Mouse (Mus musculus) heart, embryonic 13.5 days (tissue): ENCODE measurements around the gene Gldn. TPM values are rescaled to one million over a fixed set of nuclear protein-coding genes. Genes with fewer than 3 reads are reported as not detected.
A peak's percentile ranks its signal among the peaks of the same experiment; 100 is the strongest.

Source experiments
- ATAC-seq: fragments of 200-750 bp; cut with Nextera tagmentation; 2 replicates; pipeline ENCODE4 v1.8.0; 2017; ENCODE audit warnings: moderate TSS enrichment; ENCODE audit not compliant: insufficient number of reproducible peaks, low FRiP score, low TSS enrichment; ENCODE audit errors: extremely low read depth
- H3K27ac ChIP-seq: fragments of 300-500 bp; sonication (generic); replicated peaks from 2 replicates; pipeline ENCODE4 v1.5.1; 2015; ENCODE audit warnings: moderate library complexity, mild to moderate bottlenecking, inconsistent platforms
- H3K27me3 ChIP-seq: fragments of 300-500 bp; sonication (generic); replicated peaks from 2 replicates; pipeline ENCODE4 v1.6.1; 2015; ENCODE audit warnings: mild to moderate bottlenecking, inconsistent platforms
- H3K36me3 ChIP-seq: fragments of 300-500 bp; sonication (generic); 2 replicates; pipeline ENCODE4 v1.6.1; 2015; ENCODE audit warnings: mild to moderate bottlenecking, inconsistent platforms
- H3K4me1 ChIP-seq: fragments of 300-500 bp; sonication (generic); 2 replicates; pipeline ENCODE4 v1.6.1; 2015; ENCODE audit warnings: inconsistent platforms
- H3K4me2 ChIP-seq: fragments of 300-500 bp; sonication (generic); 2 replicates; pipeline ENCODE4 v1.6.1; 2015; ENCODE audit warnings: inconsistent platforms, mild to moderate bottlenecking, moderate library complexity
- H3K4me3 ChIP-seq: fragments of 300-500 bp; sonication (generic); 2 replicates; pipeline ENCODE4 v1.5.1; 2015; ENCODE audit warnings: moderate library complexity, mild to moderate bottlenecking, inconsistent platforms
- H3K9ac ChIP-seq: fragments of 300-500 bp; sonication (generic); 2 replicates; pipeline ENCODE4 v1.6.1; 2015; ENCODE audit warnings: inconsistent platforms, mild to moderate bottlenecking, moderate library complexity
- H3K9me3 ChIP-seq: fragments of 300-500 bp; sonication (generic); 2 replicates; pipeline ENCODE4 v1.6.1; 2016; ENCODE audit warnings: inconsistent platforms
- WGBS: fragments of 180-500 bp; shearing (Covaris S2); methylation state at CpG from one replicate; pipeline ENCODE4 v1.1.7; 2015; ENCODE audit warnings: mixed read lengths; 5-methylcytosine and 5-hydroxymethylcytosine counted together
- polyA plus RNA-seq: library from polyadenylated mRNA; unstranded; fragments of >200 nt; fragmentation: Nextera tagmentation; extraction: Ambion mirVana; gene quantifications from 2 replicates; pipeline ENCODE4 v1.2.1, GENCODE M21; 2015

Gldn gene
- polyA plus RNA-seq = not detected in 2 replicates

DNA sequence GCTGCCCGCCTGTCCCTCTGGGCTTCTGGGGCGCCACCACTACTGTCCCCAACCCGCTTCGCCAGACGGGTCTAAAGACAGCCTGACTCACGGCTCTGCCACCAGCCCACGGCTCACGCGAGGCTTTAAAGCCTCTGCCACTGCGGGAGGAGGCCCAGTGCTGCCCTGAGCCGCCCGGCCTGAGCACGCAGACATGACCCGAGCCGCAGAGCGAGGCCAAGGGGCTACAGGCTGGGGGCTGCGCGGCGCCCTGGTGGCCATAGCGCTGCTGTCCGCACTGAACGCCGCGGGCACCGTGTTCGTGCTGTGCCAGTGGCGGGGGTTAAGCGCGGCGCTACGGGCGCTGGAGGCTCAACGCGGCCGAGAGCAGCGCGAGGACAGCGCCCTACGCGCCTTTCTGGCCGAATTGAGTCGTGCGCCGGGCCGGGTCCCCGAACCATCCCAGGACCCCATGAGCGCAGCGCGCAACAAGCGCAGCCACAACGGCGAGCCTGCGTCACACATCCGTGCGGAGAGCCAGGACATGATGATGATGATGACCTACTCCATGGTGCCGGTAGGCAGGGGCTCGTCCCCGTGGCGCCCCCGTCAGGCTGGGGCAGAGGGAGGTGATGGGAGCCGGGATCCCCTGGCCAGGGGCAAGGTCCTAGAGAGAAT, at the start of gene Gldn:
Gene Gldn, plus strand, starts transcription at position 156 of the 657 bp plus-strand sequence.
- Histone ChIP-seq H3K4me1 (peaks cover 5% of the 10 kb centered on the region), H3K27me3 (peaks cover 57% of the 10 kb centered on the region), H3K4me3 (peak within 1 kb of the TSS; percentile 46), H3K36me3 (no peaks in the 10 kb centered on the region), H3K27ac (no peak within 1 kb of the TSS), H3K9me3 (no peaks in the 10 kb centered on the region), H3K4me2 (peak within 1 kb of the TSS; percentile 72), H3K9ac (no peak within 1 kb of the TSS)
- WGBS = 4% methylated on average over 61 of the region's 61 CpGs
- no peak for ATAC-seq

DNA sequence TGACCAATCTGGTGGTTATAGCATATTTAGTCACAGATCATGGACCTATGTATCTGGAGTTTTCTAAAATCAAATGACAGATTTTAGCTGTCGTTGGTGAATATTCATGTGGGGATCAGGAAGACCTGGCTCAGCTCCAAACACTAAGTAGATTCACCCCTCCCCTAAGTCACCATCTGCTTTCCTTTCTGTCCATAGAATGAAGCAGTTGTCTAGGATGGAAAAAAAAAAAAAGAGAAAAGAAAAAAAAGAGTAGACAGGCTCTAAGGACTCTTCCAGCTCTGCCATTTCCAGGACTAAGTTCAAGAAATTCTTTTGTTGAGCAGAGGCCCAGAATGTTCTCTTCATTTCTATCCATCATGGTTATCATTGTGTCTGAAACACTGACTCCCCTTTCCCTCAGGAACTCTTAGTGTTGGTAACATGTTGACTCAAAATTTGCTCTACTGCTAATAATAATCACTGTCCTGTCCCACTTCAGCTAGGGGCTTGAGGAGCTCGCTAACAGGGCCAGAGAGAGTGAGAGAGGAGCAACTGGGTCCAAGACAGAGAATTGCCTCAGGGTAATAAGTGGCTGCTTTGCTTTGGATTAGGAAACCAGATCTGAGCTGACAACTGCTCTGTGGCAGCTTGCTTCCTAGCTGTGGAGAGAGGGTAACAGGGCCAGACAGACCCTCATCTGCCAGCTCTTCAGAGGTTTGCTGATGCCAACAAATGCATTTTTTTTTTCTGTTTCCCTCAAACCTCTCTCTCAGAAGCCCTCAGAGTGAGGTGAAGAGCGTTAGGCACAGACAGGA, 41.2 kb upstream of the Gldn start:
- H3K27me3 ChIP-seq = no peaks in the 10 kb centered on the region
- H3K36me3 ChIP-seq = no peaks in the 10 kb centered on the region
- 70% methylated on average over 3 of the region's 3 CpGs for WGBS
- ATAC-seq = no peak
- no peak overlapping the region for H3K9ac ChIP-seq
- no peak overlapping the region for H3K27ac ChIP-seq
- no peaks in the 10 kb centered on the region for H3K4me1 ChIP-seq
- H3K9me3 ChIP-seq = no peaks in the 10 kb centered on the region
- H3K4me2 ChIP-seq = no peak overlapping the region
- no peak overlapping the region for H3K4me3 ChIP-seq

DNA sequence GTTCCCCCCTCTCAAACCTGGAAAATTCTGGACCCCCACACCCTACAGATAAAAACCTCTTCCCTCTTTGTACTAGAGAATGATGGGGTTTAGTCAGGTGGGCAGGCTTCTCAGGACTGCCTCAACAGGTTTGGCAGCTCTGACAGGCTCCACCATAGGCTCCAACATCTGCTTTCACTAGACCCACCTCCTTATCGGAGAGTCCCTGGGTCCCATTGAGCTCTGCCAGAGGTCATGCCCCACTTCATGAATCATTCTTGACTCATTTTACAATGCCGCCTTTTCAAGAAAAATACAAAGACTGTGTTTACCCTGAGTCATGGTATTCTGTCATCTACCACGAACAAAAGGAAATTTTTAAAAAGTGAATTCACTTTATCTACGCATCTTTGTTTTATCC, 21.5 kb upstream of the Gldn start:
- Histone ChIP-seq H3K9me3 (no peaks in the 10 kb centered on the region), H3K4me3 (no peak overlapping the region), H3K36me3 (no peaks in the 10 kb centered on the region), H3K27me3 (no peaks in the 10 kb centered on the region), H3K4me1 (no peaks in the 10 kb centered on the region), H3K4me2 (no peak overlapping the region), H3K27ac (no peak overlapping the region), H3K9ac (no peak overlapping the region)
- no peak for ATAC-seq
- WGBS = 74% methylated on average over 4 of the region's 4 CpGs

DNA sequence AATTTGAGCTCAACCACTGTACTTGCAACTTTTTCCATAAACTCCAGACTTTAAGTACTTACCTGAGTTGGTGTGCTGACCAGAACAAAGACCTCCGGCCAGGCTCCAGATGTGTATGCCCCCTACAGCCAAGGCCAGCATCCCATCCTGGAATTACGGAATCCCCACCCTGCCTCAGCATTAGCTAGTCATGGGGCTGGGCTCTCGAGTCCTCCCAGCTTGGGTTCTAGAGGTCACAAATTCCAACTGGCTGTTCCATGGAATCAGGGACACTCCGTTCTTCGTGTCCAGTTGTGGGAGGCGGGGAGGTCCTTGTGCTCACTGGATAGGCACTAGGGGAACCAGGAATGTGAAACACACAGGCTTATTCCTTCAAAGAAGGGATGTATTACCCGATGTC, 18.3 kb upstream of the Gldn start, which contains the start of gene Cyp19a1:
Gene Cyp19a1, minus strand, starts transcription at position 101 of the 400 bp plus-strand sequence.
- H3K4me3 ChIP-seq = no peak within 1 kb of the TSS
- H3K9ac ChIP-seq = no peak within 1 kb of the TSS
- no peak within 1 kb of the TSS for H3K27ac ChIP-seq
- no peaks in the 10 kb centered on the region for H3K4me1 ChIP-seq
- no peak within 1 kb of the TSS for H3K4me2 ChIP-seq
- no peaks in the 10 kb centered on the region for H3K9me3 ChIP-seq
- no peaks in the 10 kb centered on the region for H3K36me3 ChIP-seq
- WGBS = 75% methylated on average over 7 of the region's 7 CpGs
- ATAC-seq = no peak
- no peaks in the 10 kb centered on the region for H3K27me3 ChIP-seq

DNA sequence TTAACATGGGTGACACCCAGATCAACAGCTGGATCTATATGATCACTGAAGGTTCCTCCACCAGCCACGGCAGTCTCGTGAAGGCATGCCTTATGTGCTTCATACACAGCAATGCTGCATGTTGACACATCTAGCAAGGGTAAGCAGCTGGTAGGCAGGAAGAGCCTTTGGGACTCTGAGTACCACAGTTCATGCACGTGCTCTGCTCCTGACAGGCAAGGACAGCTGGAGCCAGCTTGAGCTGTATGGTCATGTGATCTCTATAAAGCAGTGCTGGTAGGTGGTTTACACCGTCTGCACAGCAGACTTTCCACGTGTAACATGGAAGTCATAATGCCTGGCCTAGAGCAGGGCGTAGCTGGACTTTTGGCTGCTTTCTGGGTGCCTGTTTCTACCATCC, 16.3 kb upstream of the Gldn start:
- no peak overlapping the region for H3K4me2 ChIP-seq
- H3K9ac ChIP-seq = no peak overlapping the region
- WGBS = 72% methylated on average over 6 of the region's 6 CpGs
- ATAC-seq = no peak; the same call in 1 of the 2 replicates
- H3K36me3 ChIP-seq = no peaks in the 10 kb centered on the region
- H3K27me3 ChIP-seq = no peaks in the 10 kb centered on the region
- H3K27ac ChIP-seq = no peak overlapping the region
- no peak overlapping the region for H3K4me3 ChIP-seq
- H3K4me1 ChIP-seq = no peaks in the 10 kb centered on the region
- no peaks in the 10 kb centered on the region for H3K9me3 ChIP-seq

DNA sequence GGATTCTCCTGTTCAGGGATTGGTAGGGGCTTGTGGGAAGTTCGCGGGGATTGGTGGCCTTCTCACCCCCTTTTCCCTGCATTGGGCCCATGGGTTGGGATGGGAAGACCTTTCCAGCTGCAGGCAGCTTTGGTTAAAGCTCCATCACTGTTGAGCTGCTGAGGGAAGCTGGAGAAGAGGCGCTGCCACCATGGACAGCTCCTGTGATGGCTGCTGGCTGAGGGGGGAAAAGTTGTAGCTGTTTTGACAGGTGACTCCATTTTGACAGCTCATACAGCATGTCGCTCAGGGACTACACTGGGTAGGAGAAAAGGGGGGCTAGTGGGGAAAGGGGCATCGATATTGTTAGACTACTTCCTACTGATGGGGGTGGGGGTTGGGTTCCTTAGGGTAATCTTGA, 15.4 kb upstream of the Gldn start:
- H3K4me3 ChIP-seq = no peak overlapping the region

DNA sequence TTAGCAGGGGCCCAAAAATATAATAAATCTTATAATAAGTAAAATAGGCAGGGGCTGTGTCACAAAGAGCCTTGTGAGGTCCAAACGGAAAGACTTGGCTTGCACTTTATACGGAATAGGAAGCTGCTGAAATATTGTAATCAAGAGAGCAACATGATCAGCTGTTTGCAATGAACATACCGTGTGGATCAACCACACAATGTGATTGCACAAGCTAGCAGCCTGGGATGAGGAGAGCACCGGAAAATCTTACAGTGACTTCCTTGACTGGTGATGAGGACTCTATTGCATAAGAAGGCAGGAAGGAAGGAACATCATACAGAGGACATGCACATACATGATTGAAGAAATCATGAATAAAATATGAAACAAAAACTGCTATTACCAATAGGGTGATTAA, 11.0 kb upstream of the Gldn start:
- H3K27me3 ChIP-seq = no peaks in the 10 kb centered on the region; the same call in 1 of the 2 replicates
- WGBS = 78% methylated on average over 4 of the region's 4 CpGs

More for the DNA sequence above, 15.4 kb upstream of the Gldn start:
- H3K4me2 ChIP-seq = no peak overlapping the region
- H3K27me3 ChIP-seq = no peaks in the 10 kb centered on the region
- no peaks in the 10 kb centered on the region for H3K9me3 ChIP-seq
- no peak overlapping the region for H3K27ac ChIP-seq
- no peaks in the 10 kb centered on the region for H3K4me1 ChIP-seq
- H3K36me3 ChIP-seq = no peaks in the 10 kb centered on the region
- no peak for ATAC-seq
- WGBS = 28% methylated on average over 5 of the region's 5 CpGs
- H3K9ac ChIP-seq = no peak overlapping the region

DNA sequence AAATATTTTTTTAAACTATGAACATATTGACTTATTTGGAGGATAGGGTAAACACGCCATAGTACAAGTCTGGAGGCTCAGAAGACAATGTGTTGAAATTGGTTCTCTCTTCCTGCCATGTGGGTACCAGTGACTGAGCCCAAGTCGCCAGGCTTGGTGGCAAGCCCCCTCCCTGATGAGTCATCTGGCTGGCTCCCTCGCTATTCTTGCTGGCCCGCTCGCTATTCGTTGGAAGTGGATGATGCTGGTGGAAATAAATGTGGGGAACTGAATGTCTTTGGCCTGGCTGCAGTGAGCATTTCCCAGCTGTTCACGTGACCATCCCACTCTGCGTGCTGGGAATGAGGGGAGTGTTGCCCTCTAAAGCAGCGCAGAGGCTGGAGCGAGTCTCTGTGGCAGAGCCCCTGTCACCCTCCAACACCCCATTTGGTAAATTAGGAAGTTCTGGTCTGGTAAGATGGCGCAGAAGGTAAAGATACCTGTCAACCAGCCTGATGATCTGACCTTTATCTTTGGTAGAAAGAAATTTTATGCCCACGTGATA, 7.2 kb upstream of the Gldn start:
- Histone ChIP-seq H3K4me1 (no peaks in the 10 kb centered on the region), H3K27ac (no peak overlapping the region), H3K9ac (no peak overlapping the region), H3K9me3 (no peaks in the 10 kb centered on the region), H3K27me3 (peaks cover 10% of the 10 kb centered on the region), H3K4me3 (no peak overlapping the region), H3K36me3 (no peaks in the 10 kb centered on the region), H3K4me2 (no peak overlapping the region)
- WGBS = 72% methylated on average over 12 of the region's 12 CpGs
- no peak for ATAC-seq

More for the DNA sequence above, 11.0 kb upstream of the Gldn start:
- Histone ChIP-seq H3K36me3 (no peaks in the 10 kb centered on the region), H3K4me3 (no peak overlapping the region), H3K9ac (no peak overlapping the region), H3K4me1 (no peaks in the 10 kb centered on the region), H3K27ac (no peak overlapping the region), H3K4me2 (no peak overlapping the region), H3K9me3 (no peaks in the 10 kb centered on the region)
- ATAC-seq = no peak

DNA sequence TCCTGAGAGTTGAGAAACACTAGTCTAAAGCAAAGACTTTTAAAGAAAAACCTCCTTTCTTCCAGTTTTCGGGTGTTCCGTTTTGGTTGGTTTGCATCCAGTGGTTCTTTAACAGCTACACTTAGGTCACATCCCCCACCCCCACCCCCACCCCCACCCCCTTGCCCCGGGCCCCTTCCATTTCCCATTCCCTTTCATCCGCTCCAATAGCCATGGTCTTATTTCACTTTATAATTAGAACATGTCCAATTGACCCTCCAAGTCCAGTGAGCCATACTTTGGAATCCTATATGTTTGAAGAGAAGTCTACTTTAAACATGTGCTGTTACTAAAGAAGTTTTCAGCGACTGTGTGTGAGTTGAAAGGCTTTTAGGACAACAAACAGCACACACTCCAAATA, 1.5 kb downstream of the Gldn start:
- Histone ChIP-seq H3K27ac (no peak overlapping the region), H3K27me3 (peaks cover 57% of the 10 kb centered on the region), H3K4me1 (peaks cover 5% of the 10 kb centered on the region), H3K9me3 (no peaks in the 10 kb centered on the region), H3K9ac (no peak overlapping the region), H3K4me2 (no peak overlapping the region), H3K4me3 (no peak overlapping the region), H3K36me3 (no peaks in the 10 kb centered on the region)
- no peak for ATAC-seq
- WGBS = 62% methylated on average over 5 of the region's 5 CpGs

DNA sequence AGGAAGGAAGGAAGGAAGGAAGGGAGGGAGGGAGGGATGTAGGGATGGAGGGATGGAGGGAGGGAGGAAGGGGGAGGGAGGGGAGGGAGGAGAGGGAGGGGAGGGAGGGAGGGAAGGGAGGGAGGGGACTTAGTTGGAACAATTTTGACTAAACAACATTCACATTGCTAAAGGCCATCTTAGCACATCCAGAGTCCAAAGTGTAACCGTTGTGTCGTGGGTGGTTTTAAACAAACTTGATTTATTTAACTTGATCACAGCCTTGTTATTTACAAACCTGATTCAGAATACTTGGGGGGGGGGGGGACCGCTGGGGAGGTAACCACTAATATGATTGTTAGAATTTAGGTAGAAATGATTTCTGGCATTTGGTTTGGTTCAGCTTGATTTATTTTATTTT, 13.1 kb downstream of the Gldn start:
- no peak for ATAC-seq
- Histone ChIP-seq H3K4me2 (no peak overlapping the region), H3K4me1 (no peaks in the 10 kb centered on the region), H3K9ac (no peak overlapping the region), H3K27ac (no peak overlapping the region), H3K4me3 (no peak overlapping the region), H3K9me3 (no peaks in the 10 kb centered on the region), H3K27me3 (no peaks in the 10 kb centered on the region), H3K36me3 (no peaks in the 10 kb centered on the region)
- WGBS = 76% methylated on average over 3 of the region's 3 CpGs

DNA sequence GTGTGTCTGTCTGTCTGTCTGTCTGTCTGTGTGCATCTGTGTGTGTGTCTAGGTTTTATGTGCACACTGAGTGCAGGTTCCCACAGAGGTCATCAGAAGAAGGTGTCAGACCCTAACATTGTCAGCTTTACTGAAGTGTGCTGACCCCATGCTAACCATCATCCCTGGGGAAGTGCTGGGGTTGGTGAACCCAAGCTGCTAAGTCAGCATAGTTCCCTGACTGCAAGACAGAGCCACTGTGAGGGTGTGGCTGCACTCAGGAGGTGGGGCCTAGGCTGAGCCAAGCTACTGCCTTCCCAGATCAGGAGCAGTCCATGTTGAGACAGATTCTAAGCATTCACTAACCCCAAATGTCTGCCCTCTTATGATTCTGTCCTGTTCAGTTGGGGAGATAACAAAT, 13.5 kb downstream of the Gldn start:
- Histone ChIP-seq H3K4me2 (no peak overlapping the region), H3K36me3 (no peaks in the 10 kb centered on the region), H3K27me3 (no peaks in the 10 kb centered on the region), H3K27ac (no peak overlapping the region), H3K4me3 (no peak overlapping the region), H3K9me3 (no peaks in the 10 kb centered on the region), H3K9ac (no peak overlapping the region), H3K4me1 (no peaks in the 10 kb centered on the region)
- ATAC-seq = no peak
